ENCODE assay signal across 11 mouse cellular contexts in genomic region chr12:82547127-82547526, GRCm38 (mm10). TPM values are rescaled to one million over a fixed set of nuclear protein-coding genes. Genes with fewer than 3 reads are reported as not detected.
"Had no signal": no experiment of that assay in that cellular context is flagged by ENCODE, and none has a peak within 500 bp of the region (broad histone marks: within the 10 kb centered on the region; RNA-seq: fewer than 3 reads in every experiment).

No protein-coding gene starts in this region.

- DNase-seq: retina, postnatal 1 day; right cerebral cortex, adult 18-20 months; right cerebral cortex, postnatal 14 days; right cerebral cortex, postnatal 25 days; spleen, adult 18-20 months; thymus, adult 2 months; thymus, postnatal 14 days; thymus, postnatal 25 days; thymus, postnatal 36 days; thymus, postnatal 4 days had no signal

RNA-seq across cellular contexts. Expression of gene Rgs6, which starts 41.0 kb away (rescaled TPM):
- total RNA-seq: neutrophil, adult 5-6 weeks had no signal
